Mouse (Mus musculus) forebrain, embryonic 11.5 days (tissue): ENCODE results near the gene Psg21. TPM values are rescaled to one million over a fixed set of nuclear protein-coding genes. Genes with fewer than 3 reads are reported as not detected.
"Not testable (repeated sequence)": the region's sequence is repeated elsewhere in the genome, so short reads cannot be mapped to it uniquely, and the experiment has no call there.

Experiments used
- ATAC-seq: fragments of 200-750 bp; cut with Nextera tagmentation; replicated peaks from 2 replicates; pipeline ENCODE4 v1.8.0; 2017; ENCODE audit warnings: moderate TSS enrichment; ENCODE audit not compliant: low FRiP score
- DNase-seq: peaks from one replicate; pipeline ENCODE4 v3.0.0-alpha.2; 2017; ENCODE audit warnings: low spot score
- H3K27ac ChIP-seq: fragments of 300-500 bp; sonication (generic); 2 replicates; pipeline ENCODE4 v1.5.1; 2014; ENCODE audit warnings: low read depth, low read length
- H3K27me3 ChIP-seq: fragments of 300-500 bp; sonication (generic); 2 replicates; pipeline ENCODE4 v1.6.1; 2014; ENCODE audit warnings: mild to moderate bottlenecking, low read length, mixed read lengths; ENCODE audit not compliant: control insufficient read depth, insufficient read depth
- H3K36me3 ChIP-seq: fragments of 300-500 bp; sonication (generic); 2 replicates; pipeline ENCODE4 v1.6.1; 2014; ENCODE audit warnings: mild to moderate bottlenecking, low read length, moderate library complexity, mixed read lengths; ENCODE audit not compliant: control insufficient read depth, insufficient read depth
- H3K4me1 ChIP-seq: fragments of 300-500 bp; sonication (generic); replicated peaks from 2 replicates; pipeline ENCODE4 v1.6.1; 2014; ENCODE audit warnings: low read length, mixed read lengths; ENCODE audit not compliant: control insufficient read depth, insufficient read depth
- H3K4me2 ChIP-seq: fragments of 300-500 bp; sonication (generic); 2 replicates; pipeline ENCODE4 v1.6.1; 2014; ENCODE audit warnings: low read depth, mild to moderate bottlenecking, low read length, moderate library complexity, mixed read lengths; ENCODE audit not compliant: severe bottlenecking
- H3K4me3 ChIP-seq: fragments of 300-500 bp; sonication (generic); 2 replicates; pipeline ENCODE4 v1.5.1; 2014; ENCODE audit warnings: low read depth, low read length
- H3K9ac ChIP-seq: fragments of 300-500 bp; sonication (generic); 2 replicates; pipeline ENCODE4 v1.6.1; 2014; ENCODE audit warnings: low read length
- H3K9me3 ChIP-seq: fragments of 300-500 bp; sonication (generic); 2 replicates; pipeline ENCODE4 v1.6.1; 2016; ENCODE audit warnings: low read length, mixed read lengths; ENCODE audit not compliant: control insufficient read depth
- WGBS: fragments of 180-500 bp; shearing (Covaris S2); extraction: QIAGEN DNeasy Blood & Tissue Kit; methylation state at CpG from one replicate; pipeline ENCODE4 v1.1.7; 2014; 5-methylcytosine and 5-hydroxymethylcytosine counted together
- polyA plus RNA-seq: library from polyadenylated mRNA; unstranded; fragments of >200 nt; fragmentation: Nextera tagmentation; extraction: Ambion mirVana; gene quantifications from 2 replicates; pipeline ENCODE4 v1.2.1, GENCODE M21; 2014

Gene Psg21
- not detected in 2 replicates for polyA plus RNA-seq

- 45% methylated on average over 1 of the region's 2 CpGs for WGBS
- not testable (repeated sequence) for ATAC-seq, H3K4me2 ChIP-seq, DNase-seq, H3K27me3 ChIP-seq, H3K9ac ChIP-seq, H3K9me3 ChIP-seq, H3K4me1 ChIP-seq, H3K4me3 ChIP-seq, H3K27ac ChIP-seq, H3K36me3 ChIP-seq
Measured at GRCm38 (mm10) chr7:18656625-18657024, at the start of gene Psg21. TSS of gene Psg21 (minus strand) at chr7:18656725.

- H3K4me1 ChIP-seq = no peaks in the 10 kb centered on the region
- H3K36me3 ChIP-seq = no peaks in the 10 kb centered on the region
- no peaks in the 10 kb centered on the region for H3K9me3 ChIP-seq
- no peak within 1 kb of the TSS for H3K4me3 ChIP-seq
- no peaks in the 10 kb centered on the region for H3K27me3 ChIP-seq
- ATAC-seq = no peak
- H3K9ac ChIP-seq = no peak within 1 kb of the TSS
- 63% methylated on average over 2 of the region's 2 CpGs for WGBS
- H3K27ac ChIP-seq = no peak within 1 kb of the TSS
- H3K4me2 ChIP-seq = no peak within 1 kb of the TSS
- no peak for DNase-seq
Measured at GRCm38 (mm10) chr7:18686085-18686484, 29.6 kb upstream of the Psg21 start, which contains the start of gene Psg20. TSS of gene Psg20 (minus strand) at chr7:18686185.

GRCm38 (mm10) chr7:18685586-18685985, 29.1 kb upstream of the Psg21 start:
- no peak for DNase-seq
- H3K4me3 ChIP-seq = no peak overlapping the region

GRCm38 (mm10) chr7:18679772-18680171, 23.2 kb upstream of the Psg21 start:
- no peaks in the 10 kb centered on the region for H3K27me3 ChIP-seq
- no peak overlapping the region for H3K4me3 ChIP-seq
- ATAC-seq (no peak), DNase-seq (peak; percentile 55)
- no peaks in the 10 kb centered on the region for H3K9me3 ChIP-seq
- H3K4me1 ChIP-seq = no peaks in the 10 kb centered on the region
- no peak overlapping the region for H3K9ac ChIP-seq
- 37% methylated on average over 2 of the region's 2 CpGs for WGBS
- H3K4me2 ChIP-seq = no peak overlapping the region
- H3K36me3 ChIP-seq = no peaks in the 10 kb centered on the region
- H3K27ac ChIP-seq = no peak overlapping the region

More at GRCm38 (mm10) chr7:18685586-18685985, 29.1 kb upstream of the Psg21 start:
- Histone ChIP-seq H3K4me2 (no peak overlapping the region), H3K9me3 (no peaks in the 10 kb centered on the region), H3K4me1 (no peaks in the 10 kb centered on the region), H3K9ac (no peak overlapping the region), H3K36me3 (no peaks in the 10 kb centered on the region), H3K27ac (no peak overlapping the region), H3K27me3 (no peaks in the 10 kb centered on the region)
- ATAC-seq = no peak

GRCm38 (mm10) chr7:18626921-18627320, 29.6 kb downstream of the Psg21 start:
- WGBS = 85% methylated on average over 8 of the region's 8 CpGs
- not testable (repeated sequence) for H3K27me3 ChIP-seq, ATAC-seq, H3K36me3 ChIP-seq, H3K9me3 ChIP-seq, H3K4me3 ChIP-seq, H3K4me1 ChIP-seq, H3K9ac ChIP-seq, H3K4me2 ChIP-seq, H3K27ac ChIP-seq, DNase-seq

- not testable (repeated sequence) for DNase-seq, H3K9me3 ChIP-seq, H3K36me3 ChIP-seq, H3K4me2 ChIP-seq, H3K27ac ChIP-seq, ATAC-seq, H3K27me3 ChIP-seq, H3K4me1 ChIP-seq, H3K9ac ChIP-seq, H3K4me3 ChIP-seq
- 54% methylated on average over 1 of the region's 2 CpGs for WGBS
Measured at GRCm38 (mm10) chr7:18616401-18616800, 40.1 kb downstream of the Psg21 start, which contains the start of gene Psg23. TSS of gene Psg23 (minus strand) at chr7:18616501.

Other genes starting within 250 kb of the Psg21 start
- gene Psg28, start 224.7 kb downstream of the Psg21 start, polyA plus RNA-seq = not detected in 2 replicates
- not detected in 2 replicates for gene Psg26, start 172.5 kb downstream of the Psg21 start, polyA plus RNA-seq
- gene Psg25, start 124.5 kb downstream of the Psg21 start, polyA plus RNA-seq = not detected in 2 replicates
- not detected in 2 replicates for gene Psg27, start 89.4 kb downstream of the Psg21 start, polyA plus RNA-seq
- gene Psg23, start 40.2 kb downstream of the Psg21 start, polyA plus RNA-seq = not detected in 2 replicates
- not detected in 2 replicates for gene Psg20, start 29.5 kb upstream of the Psg21 start, polyA plus RNA-seq
- gene Psg22, start 61.4 kb upstream of the Psg21 start, polyA plus RNA-seq = not detected in 2 replicates
- gene Psg19, start 141.8 kb upstream of the Psg21 start, polyA plus RNA-seq = not detected in 2 replicates
- gene Psg17, start 164.9 kb upstream of the Psg21 start, polyA plus RNA-seq = not detected in 2 replicates
- gene Mill2, start 183.2 kb upstream of the Psg21 start, polyA plus RNA-seq = 0.09 TPM in 1 of 2 replicates, not detected in the other
- 0.48 and 0.94 TPM in 2 replicates for gene Pglyrp1, start 214.6 kb upstream of the Psg21 start, polyA plus RNA-seq